Mouse (Mus musculus): Measurements from ENCODE around the gene Islr. TPM values are rescaled to one million over a fixed set of nuclear protein-coding genes. Genes with fewer than 3 reads are reported as not detected.

Islr gene
- total RNA-seq, 2 experiments from 2014 or later: 10.8 to 15.5 TPM

- no peak for DNase-seq (ENCODE audit: low spot score in 2 of 2)
Observed at GRCm38 (mm10) chr9:58115297-58115925, 88.7 kb downstream of the Islr start.

GRCm38 (mm10) chr9:58114019-58114418 is 90.1 kb downstream of the Islr start:
- DNase-seq (ENCODE audit: low spot score in 2 of 2): no peak

- no peak for DNase-seq (ENCODE audit: low spot score in 2 of 2)
Observed at GRCm38 (mm10) chr9:58113279-58113884, 90.7 kb downstream of the Islr start.

- DNase-seq (ENCODE audit: low spot score in 2 of 2): peak; percentile 45 to 56
Observed at GRCm38 (mm10) chr9:58112866-58113278, 91.2 kb downstream of the Islr start.

- no peak for DNase-seq (ENCODE audit: low spot score in 2 of 2)
Observed at GRCm38 (mm10) chr9:58112321-58112751, 91.8 kb downstream of the Islr start.

DNA sequence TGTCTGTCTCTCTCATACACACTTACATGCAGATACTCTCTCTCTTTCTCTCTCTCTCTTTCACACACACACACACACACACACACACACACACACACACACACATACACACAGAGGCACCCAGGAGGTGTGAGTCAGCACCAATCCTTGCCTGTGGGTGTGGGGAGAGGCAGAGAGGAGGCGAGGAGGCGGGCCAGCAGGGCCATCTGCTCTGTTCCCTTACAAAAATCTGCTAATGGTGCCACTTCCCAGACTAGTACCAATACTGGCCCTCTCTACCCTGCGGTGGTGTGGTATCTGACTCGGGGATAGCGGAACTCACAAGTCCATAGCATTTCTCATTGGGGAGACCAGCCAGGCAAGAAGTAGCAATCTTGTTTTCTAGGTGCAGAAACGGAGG is 92.7 kb downstream of the Islr start:
- peak; percentile 79 to 89 for DNase-seq (ENCODE audit: low spot score in 2 of 2)

DNA sequence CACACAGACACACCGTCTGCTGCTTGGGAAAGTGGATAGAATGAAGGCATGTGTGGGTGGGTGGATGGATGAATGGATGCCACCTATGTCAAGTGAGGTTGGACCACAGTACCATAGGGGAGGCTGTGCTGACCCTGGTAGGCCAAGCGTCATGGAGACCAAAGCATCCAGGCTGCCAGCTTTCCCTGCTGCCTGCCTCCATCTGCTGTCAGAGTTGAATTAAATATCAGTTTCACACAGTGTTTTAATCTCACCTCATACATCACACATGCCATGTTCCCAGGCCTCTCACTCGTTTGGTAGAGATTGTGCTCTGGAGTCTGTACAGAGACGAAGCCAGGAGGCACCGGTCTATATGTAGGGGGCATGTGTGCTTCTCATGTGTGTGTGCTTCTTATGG is 93.3 kb downstream of the Islr start:
- DNase-seq (ENCODE audit: low spot score in 2 of 2): peak; percentile 51 to 60

DNA sequence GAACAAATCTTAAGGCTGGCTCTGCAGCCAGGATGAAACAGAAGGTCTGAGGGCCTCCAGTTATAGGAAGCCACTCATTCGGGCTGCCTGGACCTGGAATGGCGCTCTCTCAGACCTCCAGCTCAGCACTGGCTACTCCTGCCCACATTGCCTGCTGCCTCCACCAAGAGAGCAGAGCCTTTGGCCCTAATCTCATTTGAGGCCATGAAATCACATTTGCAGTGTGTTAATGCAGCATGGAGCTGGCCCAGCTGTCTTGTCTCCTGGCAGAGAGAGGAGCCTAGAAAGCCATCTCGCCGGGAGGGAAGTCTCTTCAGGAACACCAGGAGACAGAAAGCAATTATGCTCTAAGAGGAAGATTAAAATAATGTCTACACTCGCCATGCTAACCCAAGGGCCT is 96.6 kb downstream of the Islr start:
- no peak for DNase-seq (ENCODE audit: low spot score in 2 of 2)

Small RNA genes within 50 kb of the gene (microRNA-seq; reads per million reads assigned to microRNA genes)
- 0 reads per million in 2 experiments for gene Mir6385

Other genes with a start within 250 kb of the Islr start
- 1 to 10 TPM; 1.1 to 2.4 TPM for gene Cyp11a1, start 197.9 kb downstream of the Islr start, total RNA-seq (2021)
- 10 to 100 TPM in 1 of 2 experiments, 1 to 10 TPM in 1; 6.3 to 10.8 TPM for gene Stra6, start 140.5 kb downstream of the Islr start, total RNA-seq (2021)
- 1 to 10 TPM in 1 of 2 experiments, under 1 TPM in 1; 0.64 to 1.7 TPM for gene Ccdc33, start 85.5 kb downstream of the Islr start, total RNA-seq (2021)
- gene Islr2, start within 50 bp of the Islr start, total RNA-seq (2021): 100 to 1,000 TPM; 193 to 208 TPM
- gene Pml, start 45.5 kb upstream of the Islr start, total RNA-seq (2021): 1 to 10 TPM; 8.5 to 9.8 TPM
- 10 to 100 TPM; 78.5 to 79.8 TPM for gene Stoml1, start 48.9 kb upstream of the Islr start, total RNA-seq (2021)
- 1 to 10 TPM; 3.6 to 6.2 TPM for gene Loxl1, start 108.9 kb upstream of the Islr start, total RNA-seq (2021)
- not detected for gene Tbc1d21, start 166.1 kb upstream of the Islr start, total RNA-seq (2021)